Mouse (Mus musculus) ES-Bruce4 (cell line): ENCODE data around the gene Platr17. TPM values are rescaled to one million over a fixed set of nuclear protein-coding genes. Genes with fewer than 3 reads are reported as not detected.
A peak's percentile ranks its signal among the peaks of the same experiment; 100 is the strongest.

Source experiments
- H3K27ac ChIP-seq: 2 replicates; pipeline ENCODE4 v1.5.1; 2012; ENCODE audit warnings: low read length, inconsistent platforms; ENCODE audit not compliant: insufficient read depth
- H3K27me3 ChIP-seq: 2 replicates; pipeline ENCODE4 v1.6.1; 2012; ENCODE audit warnings: mild to moderate bottlenecking, low read length, inconsistent platforms; ENCODE audit not compliant: control insufficient read depth, poor library complexity, insufficient read depth, severe bottlenecking
- H3K36me3 ChIP-seq: 2 replicates; pipeline ENCODE4 v1.6.1; 2012; ENCODE audit warnings: inconsistent platforms, mild to moderate bottlenecking, low read length, moderate library complexity; ENCODE audit not compliant: control insufficient read depth, poor library complexity, insufficient read depth, severe bottlenecking
- H3K4me1 ChIP-seq: one replicate; pipeline ENCODE4 v1.8.1; 2011; ENCODE audit warnings: low read length; ENCODE audit not compliant: control insufficient read depth, insufficient read depth
- H3K4me3 ChIP-seq: 2 replicates; pipeline ENCODE4 v1.5.1; 2011; ENCODE audit warnings: low read depth, mild to moderate bottlenecking, low read length
- H3K9ac ChIP-seq: 2 replicates; pipeline ENCODE4 v1.6.1; 2012; ENCODE audit warnings: low read depth, mild to moderate bottlenecking, inconsistent platforms; ENCODE audit not compliant: poor library complexity, severe bottlenecking
- H3K9me3 ChIP-seq: replicated peaks from 2 replicates; pipeline ENCODE4 v1.6.1; 2012; ENCODE audit warnings: mild to moderate bottlenecking, low read length, inconsistent platforms; ENCODE audit not compliant: control insufficient read depth, poor library complexity, insufficient read depth, severe bottlenecking
- CTCF ChIP-seq: IDR thresholded peaks from one replicate; pipeline ENCODE4 v1.8.1; 2011; ENCODE audit warnings: low read depth, low read length
- EP300 ChIP-seq: IDR thresholded peaks from 2 replicates; pipeline ENCODE4 v1.6.1; 2011; ENCODE audit warnings: low read depth, low read length; ENCODE audit not compliant: insufficient read depth
- POLR2A ChIP-seq: IDR thresholded peaks from one replicate; pipeline ENCODE4 v1.8.1; 2011; ENCODE audit warnings: low read length; ENCODE audit not compliant: insufficient read depth
- polyA plus RNA-seq: library from polyadenylated mRNA; stranded (reverse); fragments of >200 nt; gene quantifications from 2 replicates; pipeline ENCODE4 v1.2.4, GENCODE M21; 2011; ENCODE audit warnings: low read depth; ENCODE audit not compliant: missing spikeins, insufficient read depth, insufficient read length

Platr17 gene
- polyA plus RNA-seq, 1 experiment = 16.7 TPM

GRCm38 (mm10) chr17:33930280-33931158 is 25.6 kb downstream of the Platr17 start:
- H3K4me3 ChIP-seq = peak overlapping the region; percentile 91
- H3K27me3 ChIP-seq = no peaks in the 10 kb centered on the region
- H3K27ac ChIP-seq = peak overlapping the region; percentile 35; the same call in 1 of the 2 replicates
- H3K9me3 ChIP-seq = no peaks in the 10 kb centered on the region
- peak overlapping the region; percentile 91 for H3K9ac ChIP-seq
- H3K4me1 ChIP-seq = peaks cover 2% of the 10 kb centered on the region
- H3K36me3 ChIP-seq = no peaks in the 10 kb centered on the region
- no peak for TF ChIP-seq CTCF
- TF ChIP-seq POLR2A = no peak
- TF ChIP-seq EP300 = no peak

- H3K9me3 ChIP-seq = no peaks in the 10 kb centered on the region
- H3K27ac ChIP-seq = peak overlapping the region; percentile 35
- H3K36me3 ChIP-seq = no peaks in the 10 kb centered on the region
- H3K27me3 ChIP-seq = no peaks in the 10 kb centered on the region
- peak overlapping the region; percentile 91 for H3K9ac ChIP-seq
- peak overlapping the region; percentile 91 for H3K4me3 ChIP-seq
- peaks cover 2% of the 10 kb centered on the region for H3K4me1 ChIP-seq
- no peak for TF ChIP-seq POLR2A
- no peak for TF ChIP-seq CTCF
- no peak for TF ChIP-seq EP300
These were observed 26.4 kb downstream of the Platr17 start for GRCm38 (mm10) chr17:33931159-33931866.

- TF ChIP-seq CTCF (no peak), EP300 (no peak), POLR2A (no peak)
- no peaks in the 10 kb centered on the region for H3K9me3 ChIP-seq
- H3K4me1 ChIP-seq = peaks cover 2% of the 10 kb centered on the region
- no peak overlapping the region for H3K4me3 ChIP-seq
- H3K9ac ChIP-seq = no peak overlapping the region; the same call in 1 of the 2 replicates
- no peak overlapping the region for H3K27ac ChIP-seq
- no peaks in the 10 kb centered on the region for H3K27me3 ChIP-seq
- H3K36me3 ChIP-seq = no peaks in the 10 kb centered on the region
These were observed 27.0 kb downstream of the Platr17 start for GRCm38 (mm10) chr17:33931947-33932346.

GRCm38 (mm10) chr17:33932448-33932847 is 27.5 kb downstream of the Platr17 start:
- Histone ChIP-seq H3K4me1 (peaks cover 2% of the 10 kb centered on the region), H3K36me3 (0 out of 2 replicates have a peak, but pooled peaks cover 3% of the 10 kb centered on the region), H3K9ac (no peak overlapping the region), H3K9me3 (no peaks in the 10 kb centered on the region), H3K27ac (no peak overlapping the region), H3K4me3 (no peak overlapping the region), H3K27me3 (no peaks in the 10 kb centered on the region)
- TF ChIP-seq EP300 (no peak), POLR2A (no peak), CTCF (no peak)

- Histone ChIP-seq H3K9ac (peak overlapping the region; percentile 18; the same call in 1 of the 2 replicates), H3K36me3 (peaks cover 6% of the 10 kb centered on the region; the same call in 1 of the 2 replicates), H3K27me3 (no peaks in the 10 kb centered on the region), H3K4me1 (peaks cover 2% of the 10 kb centered on the region), H3K4me3 (no peak overlapping the region), H3K9me3 (no peaks in the 10 kb centered on the region), H3K27ac (no peak overlapping the region)
- TF ChIP-seq EP300 = no peak
- TF ChIP-seq POLR2A = no peak
- TF ChIP-seq CTCF = no peak
These were observed 28.0 kb downstream of the Platr17 start for GRCm38 (mm10) chr17:33932970-33933369.
